Mouse (Mus musculus) lung, embryonic 16.5 days (tissue): Measurements from ENCODE around the gene Med13l. TPM values are rescaled to one million over a fixed set of nuclear protein-coding genes. Genes with fewer than 3 reads are reported as not detected.

Source experiments
- ATAC-seq: fragments of 200-750 bp; cut with Nextera tagmentation; 2 replicates; pipeline ENCODE4 v1.8.0; 2017; ENCODE audit warnings: low read depth, mild to moderate bottlenecking, moderate library complexity
- H3K27ac ChIP-seq: fragments of 300-500 bp; sonication (generic); 2 replicates; pipeline ENCODE4 v1.5.1; 2014; ENCODE audit warnings: mild to moderate bottlenecking, control low read depth, low read length
- H3K27me3 ChIP-seq: fragments of 300-500 bp; sonication (generic); 2 replicates; pipeline ENCODE4 v1.6.1; 2014; ENCODE audit warnings: low read depth, low read length, mixed read lengths; ENCODE audit not compliant: control insufficient read depth, insufficient read depth
- H3K36me3 ChIP-seq: fragments of 300-500 bp; sonication (generic); 2 replicates; pipeline ENCODE4 v1.6.1; 2014; ENCODE audit warnings: low read length; ENCODE audit not compliant: control insufficient read depth, insufficient read depth
- H3K4me1 ChIP-seq: fragments of 300-500 bp; sonication (generic); replicated peaks from 2 replicates; pipeline ENCODE4 v1.6.1; 2014; ENCODE audit warnings: low read length, mixed read lengths; ENCODE audit not compliant: control insufficient read depth, insufficient read depth
- H3K4me2 ChIP-seq: fragments of 300-500 bp; sonication (generic); 2 replicates; pipeline ENCODE4 v1.6.1; 2014; ENCODE audit warnings: low read depth, low read length, control low read depth
- H3K4me3 ChIP-seq: fragments of 300-500 bp; sonication (generic); 2 replicates; pipeline ENCODE4 v1.5.1; 2014; ENCODE audit warnings: mild to moderate bottlenecking, low read length, control low read depth
- H3K9ac ChIP-seq: fragments of 300-500 bp; sonication (generic); 2 replicates; pipeline ENCODE4 v1.6.1; 2014; ENCODE audit warnings: low read length, control low read depth
- H3K9me3 ChIP-seq: fragments of 300-500 bp; sonication (generic); 2 replicates; pipeline ENCODE4 v1.6.1; 2016; ENCODE audit warnings: low read length; ENCODE audit not compliant: control insufficient read depth
- WGBS: fragments of 180-500 bp; shearing (Covaris S2); extraction: QIAGEN DNeasy Blood & Tissue Kit; methylation state at CpG from one replicate; pipeline ENCODE4 v1.1.7; 2014; 5-methylcytosine and 5-hydroxymethylcytosine counted together
- polyA plus RNA-seq: library from polyadenylated mRNA; unstranded; fragments of >200 nt; fragmentation: Nextera tagmentation; extraction: Ambion mirVana; gene quantifications from 2 replicates; pipeline ENCODE4 v1.2.1, GENCODE M21; 2015

Med13l gene
- polyA plus RNA-seq, 1 experiment from 2014 or later = 9.5 TPM

DNA sequence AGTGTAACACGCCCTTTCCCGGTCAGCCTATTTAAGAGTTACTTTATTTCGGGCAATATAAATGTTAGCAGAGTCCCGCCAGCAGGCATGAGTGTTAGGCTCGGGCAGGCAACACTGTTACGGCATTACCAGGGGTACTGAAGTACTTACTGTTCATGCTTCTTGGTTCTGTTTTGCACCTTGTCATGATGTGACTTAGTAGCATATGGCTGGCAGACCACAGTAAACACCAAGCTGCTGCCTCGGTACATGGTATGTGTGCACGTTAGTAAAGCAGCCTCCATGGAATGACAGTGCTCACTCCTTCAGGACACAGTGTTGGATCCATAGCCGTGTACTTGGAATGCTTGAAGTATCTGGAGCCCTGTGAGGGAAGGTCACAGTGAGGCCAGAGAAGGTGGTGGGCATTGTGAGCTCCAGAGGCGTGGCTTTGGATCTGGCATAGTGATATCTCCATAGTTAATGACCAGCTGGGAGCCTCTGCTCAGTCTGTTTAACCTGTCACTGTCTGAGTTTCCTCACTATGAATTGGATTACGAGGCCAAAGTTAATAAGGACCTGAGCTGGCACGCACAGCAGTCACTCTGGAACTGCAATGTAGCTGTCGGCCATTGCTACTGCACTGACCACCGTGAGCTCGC, 36.1 kb downstream of the Med13l start:
- Histone ChIP-seq H3K36me3 (no peaks in the 10 kb centered on the region), H3K27me3 (no peaks in the 10 kb centered on the region), H3K9me3 (no peaks in the 10 kb centered on the region), H3K9ac (no peak overlapping the region), H3K27ac (no peak overlapping the region), H3K4me1 (peaks cover 15% of the 10 kb centered on the region), H3K4me3 (no peak overlapping the region), H3K4me2 (no peak overlapping the region)
- ATAC-seq = no peak
- WGBS = 80% methylated on average over 15 of the region's 15 CpGs

DNA sequence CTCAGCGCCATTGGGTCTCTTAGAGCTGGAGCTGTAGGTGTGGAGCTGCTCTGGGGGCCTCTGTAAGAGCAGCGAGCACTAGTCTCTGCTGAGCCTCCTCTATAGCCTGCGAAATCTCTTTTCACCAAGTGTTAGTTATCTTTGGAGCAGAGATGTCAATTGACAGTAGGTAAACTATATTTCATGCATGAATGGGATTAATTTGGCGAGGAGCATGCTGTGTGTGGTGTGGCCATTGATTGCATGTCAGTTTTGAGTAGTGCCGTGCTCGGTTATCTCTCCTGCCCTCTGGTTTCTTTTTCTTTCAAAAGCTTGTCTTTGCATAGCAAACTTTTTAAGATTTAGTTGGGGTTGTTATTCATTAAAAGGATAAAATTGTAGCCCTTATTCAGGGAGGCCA, 38.1 kb downstream of the Med13l start:
- Histone ChIP-seq H3K4me3 (no peak overlapping the region), H3K27ac (no peak overlapping the region), H3K4me1 (peaks cover 6% of the 10 kb centered on the region; the same call in 1 of the 2 replicates), H3K9ac (no peak overlapping the region), H3K4me2 (no peak overlapping the region), H3K36me3 (no peaks in the 10 kb centered on the region), H3K27me3 (no peaks in the 10 kb centered on the region), H3K9me3 (no peaks in the 10 kb centered on the region)
- 85% methylated on average over 6 of the region's 6 CpGs for WGBS
- ATAC-seq = no peak

DNA sequence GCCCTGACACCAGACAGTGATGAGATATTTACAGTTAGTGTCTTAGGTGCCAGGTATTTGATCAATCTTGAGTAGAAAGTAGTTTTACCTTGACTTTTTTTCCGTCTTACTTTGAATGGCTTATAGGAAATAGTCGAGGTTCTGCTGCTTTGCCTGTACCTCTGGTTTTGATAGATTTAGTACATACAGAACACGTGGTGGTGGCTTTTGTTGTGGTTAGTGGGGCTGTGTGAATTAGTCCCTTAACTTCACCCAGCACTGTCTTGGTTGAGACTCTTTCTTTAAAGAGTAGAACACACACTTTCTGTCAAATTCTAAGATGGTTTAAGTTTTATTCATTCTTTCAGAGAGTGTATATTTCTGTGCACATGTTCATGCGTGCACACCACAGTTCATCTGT, 41.0 kb downstream of the Med13l start:
- 75% methylated on average over 4 of the region's 4 CpGs for WGBS
- ATAC-seq = no peak
- Histone ChIP-seq H3K36me3 (no peaks in the 10 kb centered on the region), H3K4me1 (peaks cover 6% of the 10 kb centered on the region; the same call in 1 of the 2 replicates), H3K4me2 (no peak overlapping the region), H3K9me3 (no peaks in the 10 kb centered on the region), H3K4me3 (no peak overlapping the region), H3K27ac (no peak overlapping the region), H3K27me3 (no peaks in the 10 kb centered on the region), H3K9ac (no peak overlapping the region)

DNA sequence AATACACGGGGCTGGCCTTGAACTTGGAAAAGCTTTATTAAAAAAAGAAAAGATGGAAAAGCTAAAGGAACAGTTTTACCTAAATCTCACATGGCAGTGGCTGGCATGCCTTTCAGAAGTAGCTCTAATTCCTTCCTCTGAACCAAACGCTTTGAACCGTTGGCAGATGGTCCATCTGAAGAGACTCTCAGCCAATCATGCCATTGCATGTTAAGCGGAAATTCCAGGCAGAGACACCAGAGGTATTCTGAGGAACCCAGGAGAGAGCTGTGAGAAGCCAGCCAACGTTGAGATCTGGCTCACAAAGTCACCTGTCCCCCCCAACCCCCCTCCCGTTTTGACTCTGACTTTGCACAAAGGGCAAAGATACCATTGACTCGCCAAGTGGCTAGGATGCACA, 42.2 kb downstream of the Med13l start:
- H3K4me2 ChIP-seq = no peak overlapping the region

DNA sequence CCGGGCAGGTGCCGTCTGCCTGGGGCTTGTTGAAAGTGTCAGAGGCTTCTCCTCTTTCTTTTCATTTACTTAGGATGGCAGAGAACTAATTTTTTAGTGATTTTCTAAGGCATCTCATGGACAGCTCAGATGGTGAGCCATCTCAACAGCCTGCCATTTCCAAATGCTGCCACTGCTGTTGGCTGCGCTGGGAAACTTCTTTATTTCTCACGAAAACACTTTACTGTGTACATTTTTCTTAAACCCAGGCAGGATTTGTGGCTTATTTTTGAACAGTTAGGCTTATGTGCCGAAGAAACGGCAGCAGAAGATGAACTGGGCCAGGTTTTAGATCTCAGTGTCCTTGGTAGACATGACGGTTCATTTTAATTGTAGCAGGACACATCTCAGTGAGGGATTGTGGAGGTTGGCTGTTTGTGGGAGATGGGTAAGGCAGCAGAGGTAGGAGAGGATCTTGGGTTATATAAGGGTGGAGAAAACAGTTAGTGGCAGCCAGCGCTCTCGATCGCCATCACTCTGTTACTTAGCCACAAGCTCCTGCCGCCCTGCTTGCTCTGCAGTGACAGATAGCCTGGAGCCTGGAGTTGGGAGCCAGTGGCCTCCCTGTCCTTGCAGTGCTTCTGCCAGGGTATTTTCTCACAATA, 45.1 kb downstream of the Med13l start:
- Histone ChIP-seq H3K27ac (no peak overlapping the region), H3K27me3 (no peaks in the 10 kb centered on the region), H3K36me3 (no peaks in the 10 kb centered on the region), H3K4me1 (peaks cover 4% of the 10 kb centered on the region; the same call in 1 of the 2 replicates), H3K9ac (no peak overlapping the region), H3K4me2 (no peak overlapping the region), H3K9me3 (no peaks in the 10 kb centered on the region), H3K4me3 (no peak overlapping the region)
- WGBS = 85% methylated on average over 11 of the region's 11 CpGs
- no peak for ATAC-seq

More for the DNA sequence above, 42.2 kb downstream of the Med13l start:
- Histone ChIP-seq H3K4me3 (no peak overlapping the region), H3K9me3 (no peaks in the 10 kb centered on the region), H3K36me3 (no peaks in the 10 kb centered on the region), H3K9ac (no peak overlapping the region), H3K27me3 (no peaks in the 10 kb centered on the region), H3K4me1 (peaks cover 6% of the 10 kb centered on the region; the same call in 1 of the 2 replicates), H3K27ac (no peak overlapping the region)
- WGBS = 67% methylated on average over 7 of the region's 7 CpGs
- ATAC-seq = no peak

DNA sequence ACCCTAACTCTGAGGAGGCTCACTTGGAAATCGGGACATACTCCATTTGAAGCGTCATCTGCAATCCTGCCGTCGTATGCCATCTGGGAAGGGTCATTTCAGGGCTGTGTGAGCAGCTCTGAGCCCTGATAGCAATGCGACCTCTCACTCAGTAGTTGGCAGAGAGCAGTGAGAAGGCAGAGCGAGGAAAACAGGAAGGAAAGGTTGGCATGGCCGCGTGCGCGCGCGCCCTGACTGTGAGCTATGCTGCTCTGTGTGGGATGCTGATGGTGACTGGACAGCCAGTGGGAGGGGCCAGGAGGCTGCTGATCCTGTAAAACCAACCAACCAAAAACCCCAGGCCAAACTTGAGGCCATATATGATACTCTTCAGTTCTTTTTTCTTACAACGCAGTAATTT, 46.2 kb downstream of the Med13l start:
- no peak overlapping the region for H3K27ac ChIP-seq
- H3K4me3 ChIP-seq = no peak overlapping the region
- 79% methylated on average over 13 of the region's 13 CpGs for WGBS
- H3K9ac ChIP-seq = no peak overlapping the region
- no peak for ATAC-seq
- no peaks in the 10 kb centered on the region for H3K36me3 ChIP-seq
- H3K9me3 ChIP-seq = no peaks in the 10 kb centered on the region
- no peaks in the 10 kb centered on the region for H3K27me3 ChIP-seq
- no peak overlapping the region for H3K4me2 ChIP-seq
- peaks cover 4% of the 10 kb centered on the region; the same call in 1 of the 2 replicates for H3K4me1 ChIP-seq

DNA sequence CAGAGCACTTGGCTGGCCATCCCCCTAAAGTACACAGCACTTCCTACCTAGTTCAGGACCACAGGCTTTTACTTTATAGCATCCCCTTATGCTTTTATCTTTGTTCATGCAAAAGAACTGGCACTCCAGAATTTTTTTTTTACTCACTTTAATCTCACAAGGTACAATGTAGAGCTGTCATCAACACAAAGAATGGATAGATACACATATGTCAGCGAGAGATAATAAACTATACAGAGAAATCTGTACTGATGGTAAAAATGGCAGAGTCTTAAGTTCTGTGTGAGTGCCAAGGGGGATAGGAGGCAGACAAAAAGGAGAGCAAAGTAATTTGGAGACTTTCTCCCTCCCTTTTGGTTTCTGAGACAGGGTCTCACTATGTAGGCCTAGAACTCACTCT, 47.4 kb downstream of the Med13l start:
- Histone ChIP-seq H3K4me3 (no peak overlapping the region), H3K9me3 (no peaks in the 10 kb centered on the region), H3K9ac (no peak overlapping the region), H3K27ac (no peak overlapping the region), H3K36me3 (no peaks in the 10 kb centered on the region), H3K4me1 (peaks cover 4% of the 10 kb centered on the region; the same call in 1 of the 2 replicates), H3K4me2 (no peak overlapping the region), H3K27me3 (no peaks in the 10 kb centered on the region)
- WGBS = 95% methylated on average over 1 of the region's 1 CpGs
- ATAC-seq = no peak

DNA sequence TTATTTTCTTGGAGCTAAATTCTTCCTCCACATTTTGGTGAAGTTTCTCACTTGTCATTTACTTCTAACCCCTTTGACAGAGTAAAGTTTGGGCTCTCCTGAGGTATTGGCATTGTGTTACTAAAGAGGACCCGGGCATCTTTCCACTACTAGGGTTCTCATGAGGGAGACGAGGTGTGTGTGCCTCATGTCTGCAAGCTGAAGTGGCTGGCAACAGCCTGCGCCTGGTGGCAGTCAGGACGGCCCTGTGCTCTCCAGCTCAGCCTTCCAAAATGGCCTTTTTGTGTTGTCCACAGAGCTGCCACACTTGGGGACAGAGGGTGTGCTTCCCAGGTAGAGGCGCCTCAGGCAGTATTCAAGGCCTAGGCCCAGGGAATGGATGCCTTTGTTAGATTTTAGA, 50.0 kb downstream of the Med13l start:
- Histone ChIP-seq H3K27me3 (no peaks in the 10 kb centered on the region), H3K4me1 (peaks cover 25% of the 10 kb centered on the region), H3K4me2 (no peak overlapping the region), H3K36me3 (no peaks in the 10 kb centered on the region), H3K4me3 (no peak overlapping the region), H3K9me3 (no peaks in the 10 kb centered on the region), H3K9ac (no peak overlapping the region), H3K27ac (no peak overlapping the region)
- 77% methylated on average over 5 of the region's 5 CpGs for WGBS
- ATAC-seq = no peak

DNA sequence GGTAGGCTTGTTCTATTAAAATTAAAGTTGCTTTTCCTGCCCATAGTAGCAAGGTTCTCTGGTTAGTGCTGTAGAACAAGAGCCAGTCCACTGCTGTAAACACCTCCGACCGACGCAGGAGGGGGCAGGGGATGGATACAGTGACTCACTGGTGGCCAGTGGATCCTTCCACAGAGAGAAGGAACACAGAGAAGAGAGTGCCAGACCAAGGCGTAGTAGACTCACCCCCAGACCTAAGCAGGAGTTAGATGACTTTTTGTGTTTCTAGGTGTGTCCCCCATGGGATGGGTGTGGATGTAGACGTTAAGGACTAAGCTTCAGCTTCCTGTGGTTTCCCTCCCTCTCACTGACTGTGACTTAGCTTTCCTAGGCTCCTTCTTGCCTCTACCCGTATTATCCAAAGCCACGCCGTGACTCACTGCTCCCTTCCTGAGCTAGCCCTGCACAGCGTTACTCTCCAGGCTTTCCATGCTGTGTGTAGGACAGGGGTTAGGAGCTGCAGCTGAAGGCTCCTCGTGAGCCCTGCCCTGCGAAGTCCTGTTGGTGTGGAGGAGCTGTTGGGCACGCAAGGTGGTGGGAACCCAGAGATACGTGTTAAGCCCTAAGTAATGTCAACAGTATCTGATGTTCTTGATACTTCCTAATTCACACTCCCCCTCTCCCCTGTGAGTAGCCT, 52.6 kb downstream of the Med13l start:
- no peaks in the 10 kb centered on the region for H3K36me3 ChIP-seq
- no peaks in the 10 kb centered on the region for H3K9me3 ChIP-seq
- no peak overlapping the region for H3K4me2 ChIP-seq
- H3K27ac ChIP-seq = no peak overlapping the region
- H3K27me3 ChIP-seq = no peaks in the 10 kb centered on the region
- 62% methylated on average over 13 of the region's 13 CpGs for WGBS
- H3K4me1 ChIP-seq = peaks cover 25% of the 10 kb centered on the region
- no peak overlapping the region for H3K4me3 ChIP-seq
- 0 out of 2 replicates have a peak, but pooled peaks have one; percentile 16 for ATAC-seq
- H3K9ac ChIP-seq = no peak overlapping the region
